Mouse (Mus musculus): ENCODE measurements at regions not wholly inside any gene's neighbourhood (a gene's known extent, or its start where the extent isn't known, plus 50 kb on each side); places are given as distances from the start of the nearest gene placed in this dataset.

GRCm38 (mm10) chr16:31370590-31371092 is 51.4 kb upstream of the Bdh1 start:
- in situ Hi-C loops (cut with MboI): loop anchor here (25.0 kb wide), 1 partner anchor 783 kb away; the partner anchor contains the start of genes Fam43a and Lsg1

DNA sequence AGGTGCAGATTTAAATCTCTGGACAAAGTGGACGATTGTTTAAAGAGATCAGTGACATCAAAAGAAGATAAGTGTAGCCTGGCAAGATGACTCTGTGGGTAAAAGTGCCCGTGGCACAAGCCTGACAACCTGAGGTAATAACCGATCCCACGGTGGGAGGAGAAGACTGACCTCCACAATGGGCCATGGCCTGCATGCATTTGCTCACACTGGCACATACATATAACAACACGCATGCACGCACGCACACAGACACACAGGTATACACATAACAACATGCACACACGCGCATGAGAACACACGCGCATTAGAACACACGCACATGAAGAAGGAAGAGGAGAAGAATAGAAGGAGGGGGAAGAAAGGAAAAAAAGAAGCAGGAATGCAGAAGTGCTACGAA is 52.2 kb upstream of the Bdh1 start:
- in situ Hi-C loops (cut with MboI): loop anchor here (25.0 kb wide), 1 partner anchor 783 kb away; the partner anchor contains the start of genes Fam43a and Lsg1

GRCm38 (mm10) chr16:31367521-31368245 is 53.1 kb upstream of the Apod start:
- in situ Hi-C loops (cut with MboI): loop anchor here (25.0 kb wide), 1 partner anchor 780 kb away; the partner anchor contains the start of genes Fam43a and Lsg1

DNA sequence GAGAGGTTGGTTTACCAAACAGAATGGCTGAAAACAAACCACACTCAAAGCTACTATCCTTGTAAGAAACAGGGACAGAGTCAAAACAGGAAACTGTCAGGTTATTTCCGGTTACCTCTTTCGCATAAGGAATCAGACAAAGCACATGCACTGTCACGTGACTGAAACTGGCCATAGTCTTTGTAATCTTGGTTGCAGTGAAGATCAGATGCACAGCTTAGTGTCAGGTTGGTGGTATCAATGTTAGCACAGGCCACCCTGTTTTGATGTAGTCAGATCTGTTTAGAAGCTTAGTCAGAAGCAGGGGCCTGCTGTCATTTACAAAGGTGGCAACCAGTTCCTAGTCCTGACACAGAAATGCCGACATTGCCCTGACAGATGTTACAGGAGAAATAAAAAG is 51.4 kb upstream of the Apod start:
- in situ Hi-C loops (cut with MboI): loop anchor here (25.0 kb wide), 1 partner anchor 779 kb away; the partner anchor contains the start of genes Fam43a and Lsg1

- in situ Hi-C loops (cut with MboI): loop anchor here (25.0 kb wide), 1 partner anchor 777 kb away; the partner anchor contains the start of genes Fam43a and Lsg1
Measured at GRCm38 (mm10) chr16:31364475-31364874, 49.9 kb upstream of the Apod start.
